Mouse (Mus musculus) erythroblast, embryonic 14.5 days (primary cell): ENCODE results near the gene Gsk3b. TPM values are rescaled to one million over a fixed set of nuclear protein-coding genes. Genes with fewer than 3 reads are reported as not detected.
A peak's percentile ranks its signal among the peaks of the same experiment; 100 is the strongest.

Source experiments
- H3K27me3 ChIP-seq: 2 replicates; pipeline ENCODE4 v1.6.1; 2012; ENCODE audit warnings: inconsistent platforms; ENCODE audit not compliant: control insufficient read depth
- H3K36me3 ChIP-seq: 2 replicates; pipeline ENCODE4 v1.6.1; 2012; ENCODE audit warnings: mild to moderate bottlenecking, inconsistent platforms; ENCODE audit not compliant: control insufficient read depth
- H3K4me1 ChIP-seq: 2 replicates; pipeline ENCODE4 v1.6.1; 2012; ENCODE audit warnings: inconsistent platforms; ENCODE audit not compliant: control insufficient read depth
- H3K4me3 ChIP-seq: replicated peaks from 2 replicates; pipeline ENCODE3; 2012; ENCODE audit warnings: moderate library complexity, mild to moderate bottlenecking, inconsistent platforms
- H3K9me3 ChIP-seq: 2 replicates; pipeline ENCODE4 v1.6.1; 2012; ENCODE audit warnings: low read length, inconsistent platforms, mixed read lengths; ENCODE audit not compliant: control insufficient read depth
- GATA1 ChIP-seq: IDR thresholded peaks from 2 replicates; pipeline ENCODE4 v1.6.1; 2012; ENCODE audit warnings: low read length, inconsistent platforms, mixed read lengths
- TAL1 ChIP-seq: IDR thresholded peaks from 3 replicates; pipeline ENCODE4 v1.6.1; 2012; ENCODE audit warnings: low read length, inconsistent platforms, mixed read lengths
- polyA plus RNA-seq: library from polyadenylated mRNA; stranded (reverse); fragments of >175 nt; gene quantifications from 2 replicates; pipeline ENCODE4 v1.2.3, GENCODE M21; 2012

Gsk3b gene
- polyA plus RNA-seq, 1 experiment: 0.74 TPM

- TF ChIP-seq TAL1 (no peak), GATA1 (no peak)
- H3K4me1 ChIP-seq: peaks cover 27% of the 10 kb centered on the region
These were observed 1.6 kb upstream of the Gsk3b start for GRCm38 (mm10) chr16:38087231-38087630.

DNA sequence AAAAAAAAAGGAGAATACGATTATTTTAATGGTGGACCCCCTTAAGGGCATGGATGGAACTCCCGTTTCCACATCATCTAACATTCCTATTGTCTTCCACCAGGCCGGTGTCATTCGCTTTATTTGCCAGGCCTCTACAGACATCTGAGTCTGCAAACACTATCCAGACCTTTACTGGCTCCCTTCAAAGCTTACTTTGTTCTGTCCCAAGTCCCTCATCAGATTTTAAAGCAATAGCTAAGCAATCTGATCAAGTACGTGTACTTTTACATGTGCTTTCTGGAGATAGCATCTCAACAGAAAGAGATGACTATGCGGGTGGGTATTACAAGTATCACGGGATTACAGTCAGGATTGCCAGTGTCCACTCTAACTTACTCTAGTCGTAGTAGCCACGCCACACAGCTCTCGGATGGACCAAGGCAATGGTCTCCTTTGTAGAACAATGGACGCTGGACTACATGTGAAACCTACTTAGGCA, 1.1 kb upstream of the Gsk3b start:
- Histone ChIP-seq H3K9me3 (no peaks in the 10 kb centered on the region), H3K27me3 (no peaks in the 10 kb centered on the region), H3K4me1 (peaks cover 31% of the 10 kb centered on the region), H3K36me3 (peaks cover 2% of the 10 kb centered on the region), H3K4me3 (peak overlapping the region; percentile 97)
- TF ChIP-seq GATA1: no peak

More at GRCm38 (mm10) chr16:38087231-38087630, 1.6 kb upstream of the Gsk3b start:
- H3K9me3 ChIP-seq: no peaks in the 10 kb centered on the region
- peak overlapping the region; percentile 97 for H3K4me3 ChIP-seq
- H3K36me3 ChIP-seq: no peaks in the 10 kb centered on the region
- no peaks in the 10 kb centered on the region for H3K27me3 ChIP-seq

DNA sequence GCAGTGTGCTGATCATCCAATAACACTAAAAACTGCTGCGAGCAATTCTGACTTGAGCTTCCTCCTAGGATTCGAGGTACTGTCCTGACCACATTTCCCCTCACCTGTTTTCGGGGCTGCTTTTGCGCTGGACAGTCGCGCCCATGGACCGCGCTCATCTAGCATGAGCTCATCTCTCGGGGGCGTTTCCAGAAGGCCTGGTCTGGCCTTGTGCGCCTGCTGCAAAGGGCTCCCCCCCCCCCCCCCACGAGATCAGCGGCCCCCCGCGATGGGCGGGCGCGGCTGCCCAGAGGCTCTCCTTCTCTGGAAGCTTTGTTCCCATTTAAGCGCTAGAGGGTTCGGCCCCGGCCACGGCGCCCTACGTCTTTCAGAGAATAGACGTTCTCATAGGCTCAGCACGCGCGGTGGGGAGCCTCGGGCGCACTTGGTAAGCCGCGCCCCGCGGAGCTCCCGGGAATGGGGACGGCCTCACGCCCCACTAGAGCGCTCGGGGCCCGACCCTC, 624 bp upstream of the Gsk3b start:
- peaks cover 36% of the 10 kb centered on the region for H3K4me1 ChIP-seq
- no peaks in the 10 kb centered on the region for H3K27me3 ChIP-seq

DNA sequence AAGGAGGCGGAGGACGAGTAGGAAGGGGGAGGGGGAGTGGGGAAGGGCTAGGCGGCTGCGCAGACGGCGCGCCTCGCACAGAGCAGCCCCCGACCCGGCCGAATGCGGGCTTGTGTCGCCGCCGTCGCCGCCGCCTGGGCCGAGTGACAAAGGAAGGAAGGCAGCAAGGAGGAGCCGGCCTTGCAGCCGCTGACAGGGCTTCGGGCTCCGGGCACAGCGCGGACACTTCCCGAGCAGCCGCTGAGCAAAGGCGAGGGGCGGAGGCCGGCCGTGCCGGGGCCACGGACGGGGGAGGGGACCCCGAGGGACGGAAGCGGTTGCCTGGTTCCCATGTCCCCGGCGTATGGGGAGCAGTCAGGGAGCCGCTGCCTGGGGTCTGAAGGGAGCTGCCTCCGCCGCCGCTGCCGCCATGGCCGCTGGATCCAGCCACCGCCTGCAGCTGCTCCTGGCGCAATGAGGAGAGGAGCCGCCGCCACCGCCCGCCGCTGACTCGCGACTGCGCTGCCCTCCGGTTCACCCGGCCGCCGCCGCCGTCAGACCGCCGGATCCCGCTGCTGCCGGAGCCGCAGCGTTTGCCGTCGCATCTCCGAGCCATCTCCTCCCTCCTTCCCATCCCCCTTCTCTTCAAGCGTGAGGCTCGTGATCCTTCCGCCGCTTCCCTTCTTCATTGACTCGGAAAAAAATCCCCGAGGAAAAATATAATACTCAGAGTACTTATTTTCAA, 808 bp downstream of the Gsk3b start:
- Histone ChIP-seq H3K9me3 (no peaks in the 10 kb centered on the region), H3K36me3 (peaks cover 19% of the 10 kb centered on the region), H3K4me1 (peaks cover 40% of the 10 kb centered on the region), H3K4me3 (peak overlapping the region; percentile 97), H3K27me3 (no peaks in the 10 kb centered on the region)
- no peak for TF ChIP-seq GATA1

More for the DNA sequence above, 624 bp upstream of the Gsk3b start:
- no peaks in the 10 kb centered on the region for H3K9me3 ChIP-seq
- peaks cover 7% of the 10 kb centered on the region for H3K36me3 ChIP-seq
- no peak for TF ChIP-seq GATA1
- TF ChIP-seq TAL1: no peak
- peak overlapping the region; percentile 97 for H3K4me3 ChIP-seq

GRCm38 (mm10) chr16:38090341-38091005, 1.7 kb downstream of the Gsk3b start:
- H3K27me3 ChIP-seq: no peaks in the 10 kb centered on the region
- TF ChIP-seq GATA1: no peak
- no peak for TF ChIP-seq TAL1
- peaks cover 26% of the 10 kb centered on the region for H3K36me3 ChIP-seq
- H3K4me1 ChIP-seq: peaks cover 42% of the 10 kb centered on the region
- no peaks in the 10 kb centered on the region for H3K9me3 ChIP-seq
- peak overlapping the region; percentile 97 for H3K4me3 ChIP-seq

DNA sequence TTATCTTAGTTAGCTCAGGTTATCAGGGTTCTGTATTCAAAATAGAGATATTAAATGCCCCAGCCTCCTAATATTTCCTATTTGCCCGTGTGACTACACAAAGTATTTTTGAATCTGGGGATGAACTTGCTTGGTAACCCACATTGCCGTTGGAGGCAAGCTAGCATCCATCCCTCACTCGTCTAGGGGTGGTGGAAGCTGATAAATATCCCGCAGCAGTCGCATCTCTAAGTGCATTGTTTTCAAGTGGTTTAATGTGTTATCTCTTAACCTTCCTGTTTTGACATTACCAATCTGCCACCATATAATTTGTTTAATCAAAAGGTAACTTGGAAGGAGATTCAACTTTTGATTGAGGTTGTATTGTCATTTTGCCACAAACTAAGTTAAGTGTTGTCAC, 2.2 kb downstream of the Gsk3b start:
- H3K9me3 ChIP-seq: no peaks in the 10 kb centered on the region
- no peaks in the 10 kb centered on the region for H3K27me3 ChIP-seq
- H3K4me1 ChIP-seq: peaks cover 46% of the 10 kb centered on the region
- H3K4me3 ChIP-seq: peak overlapping the region; percentile 97
- TF ChIP-seq TAL1 (no peak), GATA1 (no peak; the same call in 1 of the 2 replicates)
- peaks cover 32% of the 10 kb centered on the region for H3K36me3 ChIP-seq

DNA sequence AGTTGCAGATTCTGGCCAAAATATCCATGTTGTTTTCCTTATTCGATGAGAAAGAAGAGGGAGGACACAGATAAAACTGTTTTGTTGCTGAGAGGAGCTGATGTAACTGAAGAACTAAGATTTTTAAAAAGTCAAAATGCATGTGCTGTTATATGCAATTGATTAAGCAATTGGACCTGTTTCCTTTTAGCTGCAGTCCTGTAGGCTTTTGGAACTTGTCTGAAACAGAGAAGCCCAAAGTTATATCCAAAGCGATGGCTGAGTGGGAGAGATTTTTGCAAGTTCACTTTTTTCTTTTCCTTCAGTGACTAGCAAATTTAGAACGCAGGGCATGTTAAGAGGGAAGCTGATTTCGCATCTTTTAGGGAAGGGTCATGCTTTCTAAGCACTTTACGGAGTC, 2.9 kb downstream of the Gsk3b start:
- peaks cover 36% of the 10 kb centered on the region for H3K36me3 ChIP-seq
- TF ChIP-seq TAL1 (no peak), GATA1 (no peak)
- peak overlapping the region; percentile 97 for H3K4me3 ChIP-seq
- H3K4me1 ChIP-seq: peaks cover 47% of the 10 kb centered on the region
- H3K9me3 ChIP-seq: no peaks in the 10 kb centered on the region
- no peaks in the 10 kb centered on the region for H3K27me3 ChIP-seq

DNA sequence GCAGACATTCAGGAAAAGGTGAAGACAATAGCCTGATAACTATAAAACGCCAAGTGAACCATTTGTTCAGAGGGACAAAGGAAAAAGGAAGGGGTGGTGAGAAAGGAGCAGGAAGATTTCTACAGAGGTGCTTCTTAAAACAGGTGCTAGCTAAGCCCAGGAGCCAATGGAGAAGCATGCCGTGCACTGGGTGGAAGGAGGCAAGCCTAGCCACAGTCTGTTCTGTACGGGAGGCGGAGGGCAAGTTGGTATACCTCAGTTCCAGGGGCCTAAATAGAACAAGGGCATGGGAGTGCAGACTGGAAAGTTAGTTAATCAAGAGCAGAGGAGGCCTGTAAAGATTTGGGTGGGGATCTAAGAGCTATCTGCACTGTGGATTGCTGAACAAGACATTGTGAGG, 3.8 kb downstream of the Gsk3b start:
- no peak for TF ChIP-seq GATA1
- no peak for TF ChIP-seq TAL1

DNA sequence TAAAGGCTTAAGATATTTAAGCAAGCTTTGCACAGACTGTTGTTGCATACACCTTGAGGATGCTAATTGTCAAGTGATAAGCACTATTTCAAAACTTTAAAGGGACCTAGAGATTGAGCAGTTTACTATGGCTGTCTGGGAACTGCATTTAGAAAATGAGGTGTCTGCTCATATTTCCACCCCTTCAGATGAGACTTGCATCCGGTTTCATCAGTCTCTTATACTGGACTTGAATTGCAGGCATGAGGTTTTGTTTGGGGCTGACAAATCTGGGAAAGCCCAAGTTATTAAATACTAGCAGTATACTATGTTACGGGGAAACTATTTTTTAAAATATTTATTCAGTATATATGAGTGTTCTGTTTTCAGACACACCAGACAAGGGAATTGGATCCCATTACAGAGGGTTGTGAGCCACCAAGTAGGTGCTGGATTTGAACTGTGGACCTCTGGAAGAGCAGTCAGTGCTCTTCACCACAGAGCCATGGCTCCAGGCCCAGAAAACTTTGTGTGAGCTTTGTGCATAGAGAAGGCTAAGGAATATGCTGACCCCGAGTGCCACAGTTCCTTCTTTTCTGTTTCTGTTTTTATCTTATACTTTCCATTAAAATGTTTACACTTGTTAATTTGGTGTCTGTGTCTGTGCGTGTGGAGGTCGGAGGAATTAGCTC, 6.5 kb downstream of the Gsk3b start:
- Histone ChIP-seq H3K27me3 (no peaks in the 10 kb centered on the region), H3K4me3 (no peak overlapping the region), H3K9me3 (peaks cover 5% of the 10 kb centered on the region; the same call in 1 of the 2 replicates), H3K36me3 (peaks cover 66% of the 10 kb centered on the region), H3K4me1 (peaks cover 34% of the 10 kb centered on the region)
- TF ChIP-seq GATA1 (no peak), TAL1 (no peak)

More for the DNA sequence above, 3.8 kb downstream of the Gsk3b start:
- peaks cover 40% of the 10 kb centered on the region for H3K36me3 ChIP-seq
- H3K4me3 ChIP-seq: peak overlapping the region; percentile 97
- peaks cover 42% of the 10 kb centered on the region for H3K4me1 ChIP-seq
- H3K27me3 ChIP-seq: no peaks in the 10 kb centered on the region
- H3K9me3 ChIP-seq: no peaks in the 10 kb centered on the region
